Comparison of ENCODE assay signal across 25 mouse cellular contexts in the genomic region with DNA sequence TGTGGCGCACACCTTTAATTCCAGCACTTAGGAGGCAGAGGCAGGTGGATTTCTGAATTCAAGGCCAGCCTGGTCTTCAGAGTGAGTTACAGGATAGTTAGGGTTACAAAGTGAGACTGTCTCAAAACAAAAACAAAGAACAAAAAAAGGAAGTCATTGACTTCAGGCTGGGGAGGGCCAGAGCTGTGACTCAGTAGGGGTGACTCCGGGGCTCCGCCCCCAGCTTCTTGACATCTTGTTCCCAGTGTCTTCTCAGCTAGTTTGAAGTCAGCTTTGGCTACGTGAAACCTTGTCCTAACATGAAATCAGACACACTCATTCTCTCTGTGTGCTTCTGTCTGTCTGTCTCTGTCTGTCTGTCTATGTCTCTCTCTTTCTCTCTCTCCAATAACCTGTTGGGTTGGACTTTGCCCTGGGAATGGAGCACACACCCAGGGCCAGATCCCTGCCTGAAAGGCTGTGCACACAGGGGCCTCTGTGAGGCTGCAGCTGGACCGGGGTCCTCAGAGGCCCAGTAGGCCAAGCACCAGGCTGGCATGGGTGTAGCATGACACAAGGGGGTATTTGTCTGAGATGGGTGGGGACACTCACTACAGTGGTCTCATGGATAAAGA. TPM values are rescaled to one million over a fixed set of nuclear protein-coding genes. Genes with fewer than 3 reads are reported as not detected.
DNase-seq lines count a peak whose midpoint lies in the region; ATAC-seq and TF ChIP-seq lines count a peak whose summit lies in the region.
"Had no signal": no experiment of that assay in that cellular context is flagged by ENCODE, and none has a peak within 500 bp of the region (broad histone marks: within the 10 kb centered on the region; RNA-seq: fewer than 3 reads in every experiment).

No protein-coding gene starts in this region.

- no peak overlapping the region for H3K4me3 ChIP-seq in MEL (ENCODE audit: control insufficient read depth in 1 of 2, insufficient read depth in 1 of 2, low read depth in 2 of 2, low read length in 2 of 2)
- no peak overlapping the region for H3K4me3 ChIP-seq in intestine, embryonic 14.5 days (ENCODE audit: low read depth, low read length)
- no peak overlapping the region for H3K4me3 ChIP-seq in gastrocnemius, adult 2 months
- no peak overlapping the region for H3K4me3 ChIP-seq in hindbrain, embryonic 13.5 days
- H3K4me3 ChIP-seq in hindbrain, embryonic 14.5 days (replicated peaks; ENCODE audit: low read length): no peak overlapping the region
- H3K4me3 ChIP-seq: embryonic facial prominence, embryonic 12.5 days; midbrain, embryonic 15.5 days had no signal

- DNase-seq in 3T3-L1 (ENCODE audit: low read depth, low spot score): peak; percentile 17
- peak; percentile 85 for DNase-seq in MEL (ENCODE audit: low read depth, low spot score)
- DNase-seq in intestine, embryonic 14.5 days (ENCODE audit: low spot score): no peak
- DNase-seq in gastrocnemius, adult 2 months: no peak
- no peak for DNase-seq in hindbrain, embryonic 14.5 days (ENCODE audit: low spot score)
- DNase-seq in lung, postnatal 4 days: no peak
- DNase-seq: cerebellum, adult 11-12 months; gastrocnemius, postnatal 25 days; heart, postnatal 14 days; kidney, postnatal 4 days; lung, embryonic 14.5 days; spleen, adult 18-20 months had no signal

- no peak overlapping the region for H3K27ac ChIP-seq in MEL (ENCODE audit: control insufficient read depth, low read depth, low read length)
- no peak overlapping the region for H3K27ac ChIP-seq in intestine, embryonic 14.5 days (ENCODE audit: low read depth)
- no peak overlapping the region for H3K27ac ChIP-seq in gastrocnemius, adult 2 months
- no peak overlapping the region for H3K27ac ChIP-seq in hindbrain, embryonic 13.5 days
- H3K27ac ChIP-seq in hindbrain, embryonic 14.5 days: no peak overlapping the region
- H3K27ac ChIP-seq: embryonic facial prominence, embryonic 12.5 days; midbrain, embryonic 15.5 days had no signal

- TF ChIP-seq CTCF in MEL (IDR thresholded peaks at IDR 0.05 in 2 of 3, conservative IDR thresholded peaks at IDR 0.05 in 1 of 3; ENCODE audit: control insufficient read depth in 1 of 3, insufficient read depth in 1 of 3, low read depth in 2 of 3, low read length in 3 of 3, poor library complexity in 1 of 3, severe bottlenecking in 1 of 3): no peak
- TF ChIP-seq CTCF in gastrocnemius, adult 2 months (IDR thresholded peaks at IDR 0.05): no peak

- H3K4me1 ChIP-seq in MEL (ENCODE audit: control insufficient read depth in 1 of 2, insufficient read depth in 2 of 2, low read length in 2 of 2): peaks cover 4 to 9% of the 10 kb centered on the region in 2 experiments
- no peaks in the 10 kb centered on the region for H3K4me1 ChIP-seq in intestine, embryonic 14.5 days (replicated peaks; ENCODE audit: control insufficient read depth, insufficient read depth, low read length)
- H3K4me1 ChIP-seq in hindbrain, embryonic 13.5 days (replicated peaks): 0 out of 2 replicates have a peak, but pooled peaks cover 1% of the 10 kb centered on the region
- no peaks in the 10 kb centered on the region; the same call in 1 of the 2 replicates for H3K4me1 ChIP-seq in hindbrain, embryonic 14.5 days (replicated peaks; ENCODE audit: control insufficient read depth, insufficient read depth, low read length)
- H3K4me1 ChIP-seq: embryonic facial prominence, embryonic 12.5 days had no signal

- intact Hi-C loops in gastrocnemius, adult 2 months (cut with DNase I): no loop called here

- no peak for TF ChIP-seq RAD21 in MEL (IDR thresholded peaks at IDR 0.05; ENCODE audit: low read depth, low read length)

- no peaks in the 10 kb centered on the region for H3K9me3 ChIP-seq in MEL (replicated peaks; ENCODE audit: insufficient read depth, low read length)
- no peaks in the 10 kb centered on the region for H3K9me3 ChIP-seq in intestine, embryonic 14.5 days (ENCODE audit: control insufficient read depth, low read length)
- H3K9me3 ChIP-seq in hindbrain, embryonic 13.5 days: no peaks in the 10 kb centered on the region
- no peaks in the 10 kb centered on the region for H3K9me3 ChIP-seq in hindbrain, embryonic 14.5 days (ENCODE audit: control insufficient read depth, low read length)
- H3K9me3 ChIP-seq: embryonic facial prominence, embryonic 12.5 days; midbrain, embryonic 15.5 days had no signal

- peaks cover 0 to 6% of the 10 kb centered on the region in 2 experiments; a peak in 1 of 4 replicates for H3K27me3 ChIP-seq in MEL (ENCODE audit: control insufficient read depth in 1 of 2, insufficient read depth in 2 of 2, low read length in 2 of 2)
- no peaks in the 10 kb centered on the region for H3K27me3 ChIP-seq in intestine, embryonic 14.5 days (replicated peaks; ENCODE audit: control insufficient read depth, insufficient read depth, low read length)
- no peaks in the 10 kb centered on the region for H3K27me3 ChIP-seq in hindbrain, embryonic 13.5 days
- H3K27me3 ChIP-seq in hindbrain, embryonic 14.5 days (ENCODE audit: control insufficient read depth, insufficient read depth, low read length): no peaks in the 10 kb centered on the region
- H3K27me3 ChIP-seq: embryonic facial prominence, embryonic 12.5 days; midbrain, embryonic 15.5 days had no signal

- peak; percentile 76 for ATAC-seq in intestine, embryonic 14.5 days (replicated peaks; ENCODE audit: low FRiP score, low TSS enrichment, low read depth)
- ATAC-seq in neutrophil, adult 5-6 weeks (ENCODE audit: extremely low read depth, insufficient number of reproducible peaks, low FRiP score, poor library complexity, severe bottlenecking): peak; percentile 50; the same call in 1 of the 2 replicates
- ATAC-seq in hindbrain, embryonic 13.5 days (ENCODE audit: low FRiP score): no peak
- no peak for ATAC-seq in hindbrain, embryonic 14.5 days (ENCODE audit: low FRiP score)
- ATAC-seq: hindbrain, embryonic 16.5 days; midbrain, embryonic 15.5 days had no signal

- no peaks in the 10 kb centered on the region for H3K79me2 ChIP-seq in MEL (ENCODE audit: control insufficient read depth, insufficient read depth, low read length, poor library complexity)

- 80% methylated on average over 5 of the region's 5 CpGs for WGBS in intestine, embryonic 14.5 days
- WGBS in hindbrain, embryonic 13.5 days: 93% methylated on average over 5 of the region's 5 CpGs
- WGBS in hindbrain, embryonic 14.5 days: 89% methylated on average over 5 of the region's 5 CpGs

- TF ChIP-seq POLR2A in MEL (IDR thresholded peaks at IDR 0.05; ENCODE audit: control insufficient read depth in 1 of 2, insufficient read depth in 1 of 2, low read depth in 1 of 2, low read length in 2 of 2, poor library complexity in 1 of 2): no peak

- no peak overlapping the region for H3K9ac ChIP-seq in MEL (ENCODE audit: control insufficient read depth, low read depth, low read length, poor library complexity, severe bottlenecking)
- no peak overlapping the region for H3K9ac ChIP-seq in intestine, embryonic 14.5 days (ENCODE audit: low read length)
- H3K9ac ChIP-seq in hindbrain, embryonic 13.5 days: no peak overlapping the region
- no peak overlapping the region for H3K9ac ChIP-seq in hindbrain, embryonic 14.5 days
- H3K9ac ChIP-seq: embryonic facial prominence, embryonic 12.5 days; lung, embryonic 14.5 days; midbrain, embryonic 15.5 days had no signal

- no peak for TF ChIP-seq EP300 in MEL (IDR thresholded peaks at IDR 0.05; ENCODE audit: low read depth in 1 of 2, low read length in 2 of 2)

- H3K36me3 ChIP-seq in MEL (ENCODE audit: control insufficient read depth in 1 of 2, insufficient read depth in 2 of 2, low read length in 2 of 2): peaks cover 0 to 2% of the 10 kb centered on the region in 2 experiments; a peak in 1 of 4 replicates
- H3K36me3 ChIP-seq in intestine, embryonic 14.5 days (ENCODE audit: control insufficient read depth, insufficient read depth, low read length): no peaks in the 10 kb centered on the region
- H3K36me3 ChIP-seq in hindbrain, embryonic 13.5 days: peaks cover 79% of the 10 kb centered on the region
- peaks cover 78% of the 10 kb centered on the region for H3K36me3 ChIP-seq in hindbrain, embryonic 14.5 days (replicated peaks; ENCODE audit: control insufficient read depth, insufficient read depth)
- H3K36me3 ChIP-seq: embryonic facial prominence, embryonic 12.5 days had no signal

- no peak overlapping the region for H3K4me2 ChIP-seq in intestine, embryonic 14.5 days (ENCODE audit: low read length)
- no peak overlapping the region for H3K4me2 ChIP-seq in hindbrain, embryonic 13.5 days
- no peak overlapping the region for H3K4me2 ChIP-seq in hindbrain, embryonic 14.5 days (replicated peaks)
- H3K4me2 ChIP-seq: embryonic facial prominence, embryonic 12.5 days; heart, embryonic 11.5 days; liver, embryonic 11.5 days; lung, embryonic 14.5 days; midbrain, embryonic 15.5 days had no signal

RNA-seq across cellular contexts. Expression of a gene that starts 9.1 kb away (rescaled TPM):
- 0.19 and 0.20 TPM in 2 replicates for total RNA-seq in MEL (2012; rRNA removed)
- under 1 TPM in 1 of 2 experiments, not detected in 1; 0.33 TPM for polyA plus RNA-seq in MEL (2012; ENCODE audit: insufficient read depth in 1 of 2, insufficient read length in 2 of 2, low read depth in 1 of 2, low replicate concordance in 2 of 2, missing spikeins in 1 of 2)
- 2.2 and 2.8 TPM in 2 replicates for polyA plus RNA-seq in intestine, embryonic 14.5 days (2014; fragmentation: Nextera tagmentation; extraction: Ambion mirVana)
- total RNA-seq in neutrophil, adult 5-6 weeks (2017): not detected in 2 replicates
- not detected for total RNA-seq in gastrocnemius, adult 2 months (2021)
- polyA plus RNA-seq in hindbrain, embryonic 13.5 days (2015; fragmentation: Nextera tagmentation; extraction: Ambion mirVana): 68.1 TPM in 2 replicates
- polyA plus RNA-seq in hindbrain, embryonic 14.5 days (2014; fragmentation: Nextera tagmentation; extraction: Ambion mirVana): 80.2 and 83.1 TPM in 2 replicates
- total RNA-seq: gastrocnemius, postnatal 25 days had no signal
- polyA plus RNA-seq: liver, embryonic 11.5 days; lung, embryonic 14.5 days had no signal

RNA-seq across cellular contexts. Expression of a gene that starts 11.4 kb away (rescaled TPM):
- total RNA-seq in MEL (2012; rRNA removed): 0.39 and 0.81 TPM in 2 replicates
- polyA plus RNA-seq in MEL (2012; ENCODE audit: insufficient read depth in 1 of 2, insufficient read length in 2 of 2, low read depth in 1 of 2, low replicate concordance in 2 of 2, missing spikeins in 1 of 2): 1 to 10 TPM in 1 of 2 experiments, not detected in 1; 1.4 TPM
- 6.9 and 8.1 TPM in 2 replicates for polyA plus RNA-seq in intestine, embryonic 14.5 days (2014; fragmentation: Nextera tagmentation; extraction: Ambion mirVana)
- total RNA-seq in neutrophil, adult 5-6 weeks (2017): 1.5 and 1.6 TPM in 2 replicates
- total RNA-seq in gastrocnemius, adult 2 months (2021): 1 to 10 TPM; 1.8 to 2.7 TPM
- polyA plus RNA-seq in hindbrain, embryonic 13.5 days (2015; fragmentation: Nextera tagmentation; extraction: Ambion mirVana): 19.7 and 21.6 TPM in 2 replicates
- 24.2 and 25.4 TPM in 2 replicates for polyA plus RNA-seq in hindbrain, embryonic 14.5 days (2014; fragmentation: Nextera tagmentation; extraction: Ambion mirVana)

RNA-seq across cellular contexts. Expression of a gene that starts 19.7 kb away (rescaled TPM):
- total RNA-seq in MEL (2012; rRNA removed): not detected in 2 replicates
- polyA plus RNA-seq in MEL (2012; ENCODE audit: insufficient read depth in 1 of 2, insufficient read length in 2 of 2, low read depth in 1 of 2, low replicate concordance in 2 of 2, missing spikeins in 1 of 2): not detected
- 0.22 TPM in 2 replicates for polyA plus RNA-seq in intestine, embryonic 14.5 days (2014; fragmentation: Nextera tagmentation; extraction: Ambion mirVana)
- not detected in 2 replicates for total RNA-seq in neutrophil, adult 5-6 weeks (2017)
- total RNA-seq in gastrocnemius, adult 2 months (2021): 10 to 100 TPM; 59.7 to 72.8 TPM
- polyA plus RNA-seq in hindbrain, embryonic 13.5 days (2015; fragmentation: Nextera tagmentation; extraction: Ambion mirVana): 0.09 and 0.10 TPM in 2 replicates
- 0.14 TPM in 1 of 2 replicates, not detected in the other for polyA plus RNA-seq in hindbrain, embryonic 14.5 days (2014; fragmentation: Nextera tagmentation; extraction: Ambion mirVana)
- total RNA-seq: adrenal gland, adult 18-20 months; ES-E14 had no signal
- polyA plus RNA-seq: kidney, embryonic 14.5 days; liver, embryonic 11.5 days; lung, embryonic 14.5 days had no signal

RNA-seq across cellular contexts. Expression of a gene that starts 31.2 kb away (rescaled TPM):
- 0.10 and 0.23 TPM in 2 replicates for total RNA-seq in MEL (2012; rRNA removed)
- polyA plus RNA-seq in MEL (2012; ENCODE audit: insufficient read depth in 1 of 2, insufficient read length in 2 of 2, low read depth in 1 of 2, low replicate concordance in 2 of 2, missing spikeins in 1 of 2): 1 to 10 TPM in 1 of 2 experiments, not detected in 1; 1.0 TPM
- 2.5 and 4.1 TPM in 2 replicates for polyA plus RNA-seq in intestine, embryonic 14.5 days (2014; fragmentation: Nextera tagmentation; extraction: Ambion mirVana)
- total RNA-seq in neutrophil, adult 5-6 weeks (2017): 9.1 and 12.3 TPM in 2 replicates
- total RNA-seq in gastrocnemius, adult 2 months (2021): under 1 TPM; 0.15 to 0.31 TPM
- polyA plus RNA-seq in hindbrain, embryonic 13.5 days (2015; fragmentation: Nextera tagmentation; extraction: Ambion mirVana): 16.4 and 16.9 TPM in 2 replicates
- polyA plus RNA-seq in hindbrain, embryonic 14.5 days (2014; fragmentation: Nextera tagmentation; extraction: Ambion mirVana): 30.2 and 37.0 TPM in 2 replicates

RNA-seq across cellular contexts. Expression of a gene that starts 37.9 kb away (rescaled TPM):
- total RNA-seq in MEL (2012; rRNA removed): 0.13 and 0.31 TPM in 2 replicates
- polyA plus RNA-seq in MEL (2012; ENCODE audit: insufficient read depth in 1 of 2, insufficient read length in 2 of 2, low read depth in 1 of 2, low replicate concordance in 2 of 2, missing spikeins in 1 of 2): under 1 TPM in 1 of 2 experiments, not detected in 1; 0.42 TPM
- not detected in 2 replicates for polyA plus RNA-seq in intestine, embryonic 14.5 days (2014; fragmentation: Nextera tagmentation; extraction: Ambion mirVana)
- not detected in 2 replicates for total RNA-seq in neutrophil, adult 5-6 weeks (2017)
- total RNA-seq in gastrocnemius, adult 2 months (2021): not detected
- 0.13 and 0.26 TPM in 2 replicates for polyA plus RNA-seq in hindbrain, embryonic 13.5 days (2015; fragmentation: Nextera tagmentation; extraction: Ambion mirVana)
- polyA plus RNA-seq in hindbrain, embryonic 14.5 days (2014; fragmentation: Nextera tagmentation; extraction: Ambion mirVana): 0.33 TPM in 1 of 2 replicates, not detected in the other
- total RNA-seq: adrenal gland, adult 18-20 months; gastrocnemius, postnatal 25 days; heart, postnatal 14 days; layer of hippocampus, postnatal 25 days; left cerebral cortex, postnatal 36 days had no signal
- polyA plus RNA-seq: cortical plate, adult 2 months; embryonic facial prominence, embryonic 12.5 days; hindbrain, embryonic 16.5 days; kidney, embryonic 14.5 days; liver, embryonic 11.5 days; lung, embryonic 14.5 days; midbrain, embryonic 15.5 days had no signal

Comparison
In these comparisons a context has a peak if more than half of its experiments do, and no peak if none do; other contexts are left out.
1. DNase-seq: peak in 3T3-L1 (single experiment) and MEL (single experiment); none in intestine, embryonic 14.5 days (single experiment), gastrocnemius, adult 2 months (single experiment), hindbrain, embryonic 14.5 days (single experiment) and lung, postnatal 4 days (0 of 2).
2. ATAC-seq: peak in intestine, embryonic 14.5 days (single experiment) and neutrophil, adult 5-6 weeks (single experiment); none in hindbrain, embryonic 13.5 days (single experiment) and hindbrain, embryonic 14.5 days (single experiment).
3. RNA of a gene that starts 9.1 kb away (polyA plus RNA-seq): 80.2 to 83.1 TPM in hindbrain, embryonic 14.5 days and 68.1 TPM in hindbrain, embryonic 13.5 days; 2.2 to 2.8 TPM in intestine, embryonic 14.5 days and 0.33 TPM in MEL; every median in the first group is over 10 times any median in the second.